Mouse (Mus musculus) lung, postnatal 0 days (tissue): ENCODE measurements around the gene Gm20517.

Experiments
- CTCF ChIP-seq: IDR thresholded peaks from 2 replicates; pipeline ENCODE4 v1.5.1; 2016; ENCODE audit warnings: antibody characterized with exemption, mild to moderate bottlenecking
- EP300 ChIP-seq: IDR thresholded peaks from 2 replicates; pipeline ENCODE4 v1.6.1; 2016; ENCODE audit warnings: antibody characterized with exemption, mild to moderate bottlenecking, control low read depth

DNA sequence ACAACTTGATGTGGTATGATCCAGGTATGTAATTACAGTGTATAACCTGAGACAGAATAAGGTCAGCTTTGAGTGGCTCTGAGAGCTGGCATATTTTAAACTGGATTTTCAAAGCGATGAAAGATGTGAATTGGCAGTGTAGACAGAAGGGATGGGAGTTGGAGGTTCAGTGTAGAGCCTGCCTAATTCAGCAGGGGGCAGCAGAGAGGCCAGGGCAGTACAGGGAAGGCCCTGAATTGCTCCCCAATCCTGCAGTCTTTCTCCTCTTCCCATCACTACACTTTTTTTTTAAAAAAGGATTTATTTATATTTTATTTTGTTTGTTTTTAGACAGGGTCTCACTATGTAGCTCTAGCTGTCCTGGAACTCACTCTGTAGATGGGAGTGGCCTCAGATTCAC is 2.6 kb downstream of the Gm20517 start:
- TF ChIP-seq CTCF (peak; percentile 73), EP300 (no peak)
